Mouse (Mus musculus): ENCODE results near the gene Mfap3. TPM values are rescaled to one million over a fixed set of nuclear protein-coding genes. Genes with fewer than 3 reads are reported as not detected.

The Mfap3 gene
- polyA plus RNA-seq, 1 experiment: 63.0 TPM

- H3K27ac ChIP-seq (ENCODE audit: insufficient read depth, low read length): no peak overlapping the region
- no peaks in the 10 kb centered on the region for H3K27me3 ChIP-seq (ENCODE audit: control insufficient read depth, insufficient read depth, low read length, poor library complexity, severe bottlenecking)
- no peak overlapping the region for H3K9ac ChIP-seq (ENCODE audit: low read depth, poor library complexity, severe bottlenecking)
- no peak for TF ChIP-seq POLR2A (IDR thresholded peaks at IDR 0.05; ENCODE audit: insufficient read depth, low read length)
- TF ChIP-seq CTCF (IDR thresholded peaks at IDR 0.05; ENCODE audit: low read depth, low read length): no peak
- TF ChIP-seq EP300 (IDR thresholded peaks at IDR 0.05; ENCODE audit: insufficient read depth, low read depth, low read length): no peak
- peaks cover 11% of the 10 kb centered on the region for H3K9me3 ChIP-seq (replicated peaks; ENCODE audit: control insufficient read depth, insufficient read depth, low read length, poor library complexity, severe bottlenecking)
- H3K36me3 ChIP-seq (ENCODE audit: control insufficient read depth, insufficient read depth, low read length, poor library complexity, severe bottlenecking): peaks cover 24% of the 10 kb centered on the region
- no peak overlapping the region for H3K4me3 ChIP-seq (ENCODE audit: low read depth, low read length)
- no peaks in the 10 kb centered on the region for H3K4me1 ChIP-seq (ENCODE audit: control insufficient read depth, insufficient read depth, low read length)
Measured at GRCm38 (mm10) chr11:57531300-57531950, 13.0 kb downstream of the Mfap3 start.

GRCm38 (mm10) chr11:57532306-57532705, 13.8 kb downstream of the Mfap3 start:
- no peak overlapping the region for H3K4me3 ChIP-seq (ENCODE audit: low read depth, low read length)
- H3K36me3 ChIP-seq (ENCODE audit: control insufficient read depth, insufficient read depth, low read length, poor library complexity, severe bottlenecking): peaks cover 24% of the 10 kb centered on the region
- H3K9me3 ChIP-seq (replicated peaks; ENCODE audit: control insufficient read depth, insufficient read depth, low read length, poor library complexity, severe bottlenecking): peaks cover 11% of the 10 kb centered on the region
- no peaks in the 10 kb centered on the region for H3K27me3 ChIP-seq (ENCODE audit: control insufficient read depth, insufficient read depth, low read length, poor library complexity, severe bottlenecking)
- no peaks in the 10 kb centered on the region for H3K4me1 ChIP-seq (ENCODE audit: control insufficient read depth, insufficient read depth, low read length)
- TF ChIP-seq CTCF (IDR thresholded peaks at IDR 0.05; ENCODE audit: low read depth, low read length) (no peak), EP300 (IDR thresholded peaks at IDR 0.05; ENCODE audit: insufficient read depth, low read depth, low read length) (no peak), POLR2A (IDR thresholded peaks at IDR 0.05; ENCODE audit: insufficient read depth, low read length) (no peak)
- no peak overlapping the region for H3K9ac ChIP-seq (ENCODE audit: low read depth, poor library complexity, severe bottlenecking)
- no peak overlapping the region for H3K27ac ChIP-seq (ENCODE audit: insufficient read depth, low read length)

GRCm38 (mm10) chr11:57535912-57536311, 17.4 kb downstream of the Mfap3 start:
- H3K27ac ChIP-seq (ENCODE audit: insufficient read depth, low read length): no peak overlapping the region
- no peaks in the 10 kb centered on the region for H3K4me1 ChIP-seq (ENCODE audit: control insufficient read depth, insufficient read depth, low read length)
- H3K9ac ChIP-seq (ENCODE audit: low read depth, poor library complexity, severe bottlenecking): no peak overlapping the region
- H3K4me3 ChIP-seq (ENCODE audit: low read depth, low read length): no peak overlapping the region
- no peaks in the 10 kb centered on the region; the same call in 1 of the 2 replicates for H3K36me3 ChIP-seq (ENCODE audit: control insufficient read depth, insufficient read depth, low read length, poor library complexity, severe bottlenecking)
- TF ChIP-seq EP300 (IDR thresholded peaks at IDR 0.05; ENCODE audit: insufficient read depth, low read depth, low read length) (no peak), POLR2A (IDR thresholded peaks at IDR 0.05; ENCODE audit: insufficient read depth, low read length) (no peak), CTCF (IDR thresholded peaks at IDR 0.05; ENCODE audit: low read depth, low read length) (no peak)
- H3K9me3 ChIP-seq (replicated peaks; ENCODE audit: control insufficient read depth, insufficient read depth, low read length, poor library complexity, severe bottlenecking): peaks cover 19% of the 10 kb centered on the region
- no peaks in the 10 kb centered on the region for H3K27me3 ChIP-seq (ENCODE audit: control insufficient read depth, insufficient read depth, low read length, poor library complexity, severe bottlenecking)

- Histone ChIP-seq H3K9ac (ENCODE audit: low read depth, poor library complexity, severe bottlenecking) (no peak overlapping the region), H3K4me1 (ENCODE audit: control insufficient read depth, insufficient read depth, low read length) (no peaks in the 10 kb centered on the region), H3K9me3 (replicated peaks; ENCODE audit: control insufficient read depth, insufficient read depth, low read length, poor library complexity, severe bottlenecking) (peaks cover 20% of the 10 kb centered on the region), H3K4me3 (ENCODE audit: low read depth, low read length) (no peak overlapping the region), H3K27ac (ENCODE audit: insufficient read depth, low read length) (no peak overlapping the region), H3K27me3 (ENCODE audit: control insufficient read depth, insufficient read depth, low read length, poor library complexity, severe bottlenecking) (no peaks in the 10 kb centered on the region), H3K36me3 (ENCODE audit: control insufficient read depth, insufficient read depth, low read length, poor library complexity, severe bottlenecking) (no peaks in the 10 kb centered on the region)
- TF ChIP-seq EP300 (IDR thresholded peaks at IDR 0.05; ENCODE audit: insufficient read depth, low read depth, low read length): no peak
- TF ChIP-seq CTCF (IDR thresholded peaks at IDR 0.05; ENCODE audit: low read depth, low read length): no peak
- TF ChIP-seq POLR2A (IDR thresholded peaks at IDR 0.05; ENCODE audit: insufficient read depth, low read length): no peak
Measured at GRCm38 (mm10) chr11:57539841-57540418, 21.5 kb downstream of the Mfap3 start.

- no peak for TF ChIP-seq EP300 (IDR thresholded peaks at IDR 0.05; ENCODE audit: insufficient read depth, low read depth, low read length)
- no peak for TF ChIP-seq POLR2A (IDR thresholded peaks at IDR 0.05; ENCODE audit: insufficient read depth, low read length)
- TF ChIP-seq CTCF (IDR thresholded peaks at IDR 0.05; ENCODE audit: low read depth, low read length): no peak
- H3K4me3 ChIP-seq (ENCODE audit: low read depth, low read length): no peak overlapping the region
- no peaks in the 10 kb centered on the region for H3K27me3 ChIP-seq (ENCODE audit: control insufficient read depth, insufficient read depth, low read length, poor library complexity, severe bottlenecking)
- H3K9me3 ChIP-seq (replicated peaks; ENCODE audit: control insufficient read depth, insufficient read depth, low read length, poor library complexity, severe bottlenecking): peaks cover 20% of the 10 kb centered on the region
- no peaks in the 10 kb centered on the region for H3K4me1 ChIP-seq (ENCODE audit: control insufficient read depth, insufficient read depth, low read length)
- H3K9ac ChIP-seq (ENCODE audit: low read depth, poor library complexity, severe bottlenecking): no peak overlapping the region
- H3K27ac ChIP-seq (ENCODE audit: insufficient read depth, low read length): no peak overlapping the region
- no peaks in the 10 kb centered on the region for H3K36me3 ChIP-seq (ENCODE audit: control insufficient read depth, insufficient read depth, low read length, poor library complexity, severe bottlenecking)
Measured at GRCm38 (mm10) chr11:57540681-57541080, 22.2 kb downstream of the Mfap3 start.

Data from ES-Bruce4 (cell line).